ENCODE assay signal across 8 mouse cellular contexts in the genomic region with DNA sequence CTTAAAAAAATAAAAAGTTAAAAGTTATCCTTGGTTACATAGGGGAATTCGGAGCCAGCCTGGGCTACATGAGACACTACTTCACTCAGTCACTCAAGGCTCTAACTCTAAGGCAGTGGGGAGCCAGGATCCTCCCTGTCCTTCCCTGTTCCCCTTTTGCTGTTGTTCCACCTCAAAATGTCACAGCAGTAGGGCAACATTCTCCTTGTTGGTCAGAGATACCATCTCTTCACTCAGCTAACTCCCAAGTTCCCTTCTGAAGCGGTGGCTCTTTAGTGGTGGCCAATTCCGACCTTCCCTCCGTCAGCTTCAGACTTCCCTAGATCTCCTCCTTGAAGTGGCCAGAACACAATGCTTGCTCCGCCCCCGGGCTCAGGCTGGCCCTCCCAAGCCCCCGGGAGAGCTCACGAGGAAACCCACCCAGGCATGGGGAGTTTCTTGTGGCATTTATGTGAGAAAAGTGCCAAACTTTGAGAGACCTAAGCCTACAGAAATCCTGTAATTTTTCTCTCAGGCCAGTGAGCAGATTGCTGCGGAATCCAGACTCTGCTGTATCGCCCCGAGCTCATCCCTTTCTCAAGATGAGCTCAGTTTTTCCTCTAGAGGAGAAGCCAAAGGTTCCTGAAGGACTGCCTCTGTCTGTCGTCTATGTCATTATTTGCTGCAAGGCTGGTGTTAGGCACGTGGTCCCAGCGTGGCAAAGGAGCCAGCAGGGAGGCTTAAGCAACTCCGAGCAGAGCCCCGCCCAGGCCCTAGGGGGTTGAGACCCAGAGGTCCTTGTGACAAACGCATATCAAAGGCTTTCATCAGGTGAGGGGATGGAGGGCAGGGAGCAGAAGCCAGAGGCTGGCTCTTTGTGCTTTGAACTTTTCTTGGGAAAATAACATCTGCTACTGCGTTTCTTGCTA. TPM values are rescaled to one million over a fixed set of nuclear protein-coding genes. Genes with fewer than 3 reads are reported as not detected.
A peak's percentile ranks its signal among the peaks of the same experiment; 100 is the strongest.
DNase-seq lines count a peak whose midpoint lies in the region; ATAC-seq lines count a peak whose summit lies in the region.

No protein-coding gene starts in this region.

- ATAC-seq in embryonic facial prominence, embryonic 14.5 days (ENCODE audit: low read depth) = peak; percentile 50; the same call in 1 of the 2 replicates
- no peak for ATAC-seq in limb, embryonic 11.5 days (ENCODE audit: insufficient number of reproducible peaks, low FRiP score, low TSS enrichment, low read depth)

- intact Hi-C loops in heart, postnatal 10 days (cut with DNase I) = loop anchor here (5.0 to 10.0 kb wide), 2 partner anchors 342 to 484 kb away; no protein-coding TSS in a partner anchor

- H3K4me1 ChIP-seq in embryonic facial prominence, embryonic 14.5 days (ENCODE audit: control insufficient read depth, insufficient read depth, low read length) = peaks cover 8% of the 10 kb centered on the region; the same call in 1 of the 2 replicates
- 0 out of 2 replicates have a peak, but pooled peaks cover 4% of the 10 kb centered on the region for H3K4me1 ChIP-seq in limb, embryonic 11.5 days (ENCODE audit: control insufficient read depth, insufficient read depth, low read length)
- peaks cover 17% of the 10 kb centered on the region for H3K4me1 ChIP-seq in midbrain, embryonic 10.5 days

- H3K9ac ChIP-seq in embryonic facial prominence, embryonic 14.5 days (ENCODE audit: low read depth, low read length) = no peak overlapping the region
- H3K9ac ChIP-seq in limb, embryonic 11.5 days (ENCODE audit: low read length) = no peak overlapping the region

- H3K4me2 ChIP-seq in embryonic facial prominence, embryonic 14.5 days (ENCODE audit: low read depth, low read length) = peak overlapping the region; percentile 33
- peak overlapping the region; percentile 28 for H3K4me2 ChIP-seq in limb, embryonic 11.5 days (ENCODE audit: low read depth, severe bottlenecking)

- H3K27me3 ChIP-seq in embryonic facial prominence, embryonic 14.5 days (replicated peaks; ENCODE audit: control insufficient read depth, insufficient read depth, low read length) = no peaks in the 10 kb centered on the region
- no peaks in the 10 kb centered on the region for H3K27me3 ChIP-seq in limb, embryonic 11.5 days (ENCODE audit: control insufficient read depth, insufficient read depth, low read length)
- H3K27me3 ChIP-seq in midbrain, embryonic 10.5 days (ENCODE audit: low read depth, poor library complexity, severe bottlenecking) = peaks cover 8% of the 10 kb centered on the region; the same call in 1 of the 2 replicates

- H3K27ac ChIP-seq in embryonic facial prominence, embryonic 14.5 days (replicated peaks; ENCODE audit: low read depth, low read length) = 0 out of 2 replicates have a peak overlapping the region, but pooled peaks have one; percentile 17
- no peak overlapping the region for H3K27ac ChIP-seq in limb, embryonic 11.5 days (replicated peaks; ENCODE audit: low read depth, low read length)
- 0 out of 2 replicates have a peak overlapping the region, but pooled peaks have one; percentile 2 for H3K27ac ChIP-seq in midbrain, embryonic 10.5 days (replicated peaks)

- no peaks in the 10 kb centered on the region for H3K9me3 ChIP-seq in embryonic facial prominence, embryonic 14.5 days (ENCODE audit: control insufficient read depth, low read length)
- H3K9me3 ChIP-seq in limb, embryonic 11.5 days (ENCODE audit: control insufficient read depth, low read length) = no peaks in the 10 kb centered on the region
- H3K9me3 ChIP-seq in midbrain, embryonic 10.5 days (replicated peaks) = no peaks in the 10 kb centered on the region

- H3K36me3 ChIP-seq in embryonic facial prominence, embryonic 14.5 days (ENCODE audit: control insufficient read depth, insufficient read depth, low read length) = no peaks in the 10 kb centered on the region
- no peaks in the 10 kb centered on the region for H3K36me3 ChIP-seq in limb, embryonic 11.5 days (ENCODE audit: control insufficient read depth, insufficient read depth, low read length)
- no peaks in the 10 kb centered on the region for H3K36me3 ChIP-seq in midbrain, embryonic 10.5 days

- WGBS in embryonic facial prominence, embryonic 14.5 days = 5% methylated on average over 18 of the region's 18 CpGs
- WGBS in limb, embryonic 11.5 days = 2% methylated on average over 18 of the region's 18 CpGs
- 5% methylated on average over 18 of the region's 18 CpGs for WGBS in midbrain, embryonic 10.5 days

- H3K4me3 ChIP-seq in embryonic facial prominence, embryonic 14.5 days (ENCODE audit: low read depth, low read length) = no peak overlapping the region
- no peak overlapping the region for H3K4me3 ChIP-seq in limb, embryonic 11.5 days (ENCODE audit: low read depth, low read length)
- peak overlapping the region; percentile 26 for H3K4me3 ChIP-seq in midbrain, embryonic 10.5 days

- peak; percentile 44 for DNase-seq in layer of hippocampus, adult 11-12 months (ENCODE audit: low spot score)
- DNase-seq in layer of hippocampus, postnatal 14 days (ENCODE audit: low spot score in 2 of 2) = no peak
- peak; percentile 72 for DNase-seq in embryonic facial prominence, embryonic 14.5 days (ENCODE audit: low spot score)
- DNase-seq in heart, postnatal 10 days = peak; percentile 32 to 58
- DNase-seq in limb, embryonic 11.5 days (ENCODE audit: low spot score) = peak; percentile 60
- peak; percentile 25 for DNase-seq in midbrain, embryonic 10.5 days (ENCODE audit: low spot score)
- peak; percentile 61 for DNase-seq in thymus, postnatal 4 days
- no peak for DNase-seq in cerebellum, adult 11-12 months

RNA-seq across cellular contexts. Expression of gene Psmd12, which starts 31.3 kb away (rescaled TPM):
- total RNA-seq in layer of hippocampus, postnatal 14 days (2021) = 10 to 100 TPM; 70.5 to 72.9 TPM
- polyA plus RNA-seq in embryonic facial prominence, embryonic 14.5 days (2014; fragmentation: Nextera tagmentation; extraction: Ambion mirVana) = 154 and 160 TPM in 2 replicates
- 10 to 100 TPM; 91.0 to 91.5 TPM for total RNA-seq in heart, postnatal 10 days (2021)
- polyA plus RNA-seq in limb, embryonic 11.5 days (2014; fragmentation: Nextera tagmentation; extraction: Ambion mirVana) = 234 and 244 TPM in 2 replicates
- polyA plus RNA-seq in midbrain, embryonic 10.5 days (2016; fragmentation: Nextera tagmentation; extraction: Ambion mirVana) = 221 and 237 TPM in 2 replicates

RNA-seq across cellular contexts. Expression of gene Helz, which starts 37.1 kb away (rescaled TPM):
- 10 to 100 TPM; 36.6 to 41.4 TPM for total RNA-seq in layer of hippocampus, postnatal 14 days (2021)
- polyA plus RNA-seq in embryonic facial prominence, embryonic 14.5 days (2014; fragmentation: Nextera tagmentation; extraction: Ambion mirVana) = 21.7 and 22.0 TPM in 2 replicates
- 10 to 100 TPM; 26.7 to 31.8 TPM for total RNA-seq in heart, postnatal 10 days (2021)
- polyA plus RNA-seq in limb, embryonic 11.5 days (2014; fragmentation: Nextera tagmentation; extraction: Ambion mirVana) = 23.4 and 24.7 TPM in 2 replicates
- 19.0 and 21.6 TPM in 2 replicates for polyA plus RNA-seq in midbrain, embryonic 10.5 days (2016; fragmentation: Nextera tagmentation; extraction: Ambion mirVana)

RNA-seq across cellular contexts. Expression of gene Pitpnc1, which starts 40.1 kb away (rescaled TPM):
- total RNA-seq in layer of hippocampus, postnatal 14 days (2021) = 10 to 100 TPM; 50.5 to 72.8 TPM
- polyA plus RNA-seq in embryonic facial prominence, embryonic 14.5 days (2014; fragmentation: Nextera tagmentation; extraction: Ambion mirVana) = 20.6 and 21.2 TPM in 2 replicates
- total RNA-seq in heart, postnatal 10 days (2021) = 10 to 100 TPM; 75.6 to 78.1 TPM
- 35.3 and 39.9 TPM in 2 replicates for polyA plus RNA-seq in limb, embryonic 11.5 days (2014; fragmentation: Nextera tagmentation; extraction: Ambion mirVana)
- polyA plus RNA-seq in midbrain, embryonic 10.5 days (2016; fragmentation: Nextera tagmentation; extraction: Ambion mirVana) = 20.4 and 26.1 TPM in 2 replicates

Comparison
In these comparisons a context has a peak if more than half of its experiments do, and no peak if none do; other contexts are left out.
1. DNase-seq: peak in layer of hippocampus, adult 11-12 months (single experiment), embryonic facial prominence, embryonic 14.5 days (single experiment), heart, postnatal 10 days (2 of 2), limb, embryonic 11.5 days (single experiment), midbrain, embryonic 10.5 days (single experiment) and thymus, postnatal 4 days (single experiment); none in layer of hippocampus, postnatal 14 days (0 of 2) and cerebellum, adult 11-12 months (single experiment).